Mouse (Mus musculus) stomach, embryonic 15.5 days (tissue): ENCODE data around the gene Rexo2. TPM values are rescaled to one million over a fixed set of nuclear protein-coding genes. Genes with fewer than 3 reads are reported as not detected.
"Not testable (repeated sequence)": the region's sequence is repeated elsewhere in the genome, so short reads cannot be mapped to it uniquely, and the experiment has no call there.

Experiments
- ATAC-seq: fragments of 200-750 bp; cut with Nextera tagmentation; 2 replicates; pipeline ENCODE4 v1.8.0; 2017; ENCODE audit warnings: low read depth, moderate number of reproducible peaks, moderate TSS enrichment; ENCODE audit not compliant: insufficient read depth, low FRiP score
- H3K27ac ChIP-seq: fragments of 300-500 bp; sonication (generic); 2 replicates; pipeline ENCODE4 v1.5.1; 2015; ENCODE audit warnings: mild to moderate bottlenecking, inconsistent platforms
- H3K27me3 ChIP-seq: fragments of 300-500 bp; sonication (generic); replicated peaks from 2 replicates; pipeline ENCODE4 v1.6.1; 2015; ENCODE audit warnings: inconsistent platforms
- H3K36me3 ChIP-seq: fragments of 300-500 bp; sonication (generic); 2 replicates; pipeline ENCODE4 v1.6.1; 2015; ENCODE audit warnings: inconsistent platforms
- H3K4me1 ChIP-seq: fragments of 300-500 bp; sonication (generic); 2 replicates; pipeline ENCODE4 v1.6.1; 2015; ENCODE audit warnings: inconsistent platforms
- H3K4me2 ChIP-seq: fragments of 300-500 bp; sonication (generic); 2 replicates; pipeline ENCODE4 v1.6.1; 2015; ENCODE audit warnings: mild to moderate bottlenecking, inconsistent platforms
- H3K4me3 ChIP-seq: fragments of 300-500 bp; sonication (generic); replicated peaks from 2 replicates; pipeline ENCODE4 v1.5.1; 2015; ENCODE audit warnings: inconsistent platforms
- H3K9ac ChIP-seq: fragments of 300-500 bp; sonication (generic); 2 replicates; pipeline ENCODE4 v1.6.1; 2015; ENCODE audit warnings: inconsistent platforms
- H3K9me3 ChIP-seq: fragments of 300-500 bp; sonication (generic); 2 replicates; pipeline ENCODE4 v1.6.1; 2016; ENCODE audit warnings: inconsistent platforms
- WGBS: fragments of 180-500 bp; shearing (Covaris S2); methylation state at CpG from one replicate; pipeline ENCODE4 v1.1.7; 2015; 5-methylcytosine and 5-hydroxymethylcytosine counted together
- polyA plus RNA-seq: library from polyadenylated mRNA; unstranded; fragments of >200 nt; fragmentation: Nextera tagmentation; extraction: Ambion mirVana; gene quantifications from 2 replicates; pipeline ENCODE4 v1.2.1, GENCODE M21; 2015

Gene Rexo2
- polyA plus RNA-seq, 1 experiment from 2014 or later = 140 TPM

- peak; percentile 20; the same call in 1 of the 2 replicates for ATAC-seq
- peak overlapping the region; percentile 89 for H3K27ac ChIP-seq
- peak overlapping the region; percentile 74 for H3K4me3 ChIP-seq
- H3K36me3 ChIP-seq = peaks cover 19% of the 10 kb centered on the region
- H3K4me1 ChIP-seq = peaks cover 10% of the 10 kb centered on the region
- peak overlapping the region; percentile 77 for H3K9ac ChIP-seq
- WGBS = 3% methylated on average over 34 of the region's 34 CpGs
- peak overlapping the region; percentile 77 for H3K4me2 ChIP-seq
- H3K9me3 ChIP-seq = no peaks in the 10 kb centered on the region
- no peaks in the 10 kb centered on the region for H3K27me3 ChIP-seq
Measured at GRCm38 (mm10) chr9:48495548-48495932, 15.1 kb upstream of the Rexo2 start.

GRCm38 (mm10) chr9:48494817-48495547 is 14.6 kb upstream of the Rexo2 start, which contains the start of the genes Rbm7 and Gm5617:
Gene Rbm7 (minus strand): TSS chr9:48495299.
Gene Gm5617 (plus strand): TSS chr9:48495442.
- peak within 1 kb of the TSS; percentile 89 for H3K27ac ChIP-seq
- H3K4me3 ChIP-seq = peak within 1 kb of the TSS; percentile 74
- ATAC-seq = peak; percentile 100
- no peaks in the 10 kb centered on the region for H3K27me3 ChIP-seq
- peaks cover 10% of the 10 kb centered on the region for H3K4me1 ChIP-seq
- no peaks in the 10 kb centered on the region for H3K9me3 ChIP-seq
- under 1% methylated on average over 72 of the region's 72 CpGs for WGBS
- peaks cover 23% of the 10 kb centered on the region for H3K36me3 ChIP-seq
- H3K4me2 ChIP-seq = peak within 1 kb of the TSS; percentile 77
- peak within 1 kb of the TSS; percentile 77 for H3K9ac ChIP-seq

- Histone ChIP-seq H3K9me3 (no peaks in the 10 kb centered on the region), H3K4me2 (peak overlapping the region; percentile 73), H3K4me1 (peaks cover 4% of the 10 kb centered on the region; the same call in 1 of the 2 replicates), H3K27me3 (no peaks in the 10 kb centered on the region), H3K9ac (no peak overlapping the region), H3K4me3 (peak overlapping the region; percentile 78), H3K27ac (no peak overlapping the region), H3K36me3 (peaks cover 3% of the 10 kb centered on the region; the same call in 1 of the 2 replicates)
- 27% methylated on average over 20 of the region's 20 CpGs for WGBS
- no peak for ATAC-seq
Measured at GRCm38 (mm10) chr9:48481214-48482134, 1.1 kb upstream of the Rexo2 start.

GRCm38 (mm10) chr9:48479838-48480410 is 499 bp downstream of the Rexo2 start:
- peak overlapping the region; percentile 78 for H3K4me3 ChIP-seq
- H3K27ac ChIP-seq = no peak overlapping the region
- no peaks in the 10 kb centered on the region for H3K9me3 ChIP-seq
- peaks cover 4% of the 10 kb centered on the region; the same call in 1 of the 2 replicates for H3K4me1 ChIP-seq
- WGBS = 7% methylated on average over 25 of the region's 25 CpGs
- no peaks in the 10 kb centered on the region for H3K27me3 ChIP-seq
- ATAC-seq = peak; percentile 59; the same call in 1 of the 2 replicates
- 0 out of 2 replicates have a peak, but pooled peaks cover under 1% of the 10 kb centered on the region for H3K36me3 ChIP-seq
- peak overlapping the region; percentile 73 for H3K4me2 ChIP-seq
- H3K9ac ChIP-seq = peak overlapping the region; percentile 52

GRCm38 (mm10) chr9:48478808-48479207 is 1.6 kb downstream of the Rexo2 start:
- no peak overlapping the region; the same call in 1 of the 2 replicates for H3K4me2 ChIP-seq
- no peaks in the 10 kb centered on the region for H3K27me3 ChIP-seq
- H3K27ac ChIP-seq = no peak overlapping the region
- no peak overlapping the region for H3K9ac ChIP-seq
- ATAC-seq = no peak
- H3K36me3 ChIP-seq = 0 out of 2 replicates have a peak, but pooled peaks cover 6% of the 10 kb centered on the region
- 87% methylated on average over 4 of the region's 4 CpGs for WGBS
- H3K4me3 ChIP-seq = no peak overlapping the region
- H3K9me3 ChIP-seq = no peaks in the 10 kb centered on the region
- peaks cover 4% of the 10 kb centered on the region; the same call in 1 of the 2 replicates for H3K4me1 ChIP-seq

- no peak overlapping the region for H3K9ac ChIP-seq
- H3K4me1 ChIP-seq = peaks cover 4% of the 10 kb centered on the region; the same call in 1 of the 2 replicates
- no peak overlapping the region for H3K27ac ChIP-seq
- 85% methylated on average over 10 of the region's 10 CpGs for WGBS
- ATAC-seq = no peak
- H3K4me2 ChIP-seq = no peak overlapping the region
- no peak overlapping the region for H3K4me3 ChIP-seq
- H3K36me3 ChIP-seq = peaks cover 9% of the 10 kb centered on the region
- H3K27me3 ChIP-seq = no peaks in the 10 kb centered on the region
- H3K9me3 ChIP-seq = no peaks in the 10 kb centered on the region
Measured at GRCm38 (mm10) chr9:48476236-48477165, 3.9 kb downstream of the Rexo2 start.

- Histone ChIP-seq H3K9me3 (no peaks in the 10 kb centered on the region), H3K27ac (no peak overlapping the region), H3K4me3 (no peak overlapping the region), H3K9ac (no peak overlapping the region), H3K36me3 (peaks cover 9% of the 10 kb centered on the region), H3K4me2 (no peak overlapping the region), H3K27me3 (no peaks in the 10 kb centered on the region), H3K4me1 (no peaks in the 10 kb centered on the region)
- WGBS = 93% methylated on average over 9 of the region's 9 CpGs
- no peak for ATAC-seq
Measured at GRCm38 (mm10) chr9:48474367-48474766, 6.1 kb downstream of the Rexo2 start.

GRCm38 (mm10) chr9:48473131-48473530 is 7.3 kb downstream of the Rexo2 start:
- no peak overlapping the region for H3K9ac ChIP-seq
- no peaks in the 10 kb centered on the region for H3K27me3 ChIP-seq
- WGBS = 90% methylated on average over 12 of the region's 12 CpGs
- H3K4me1 ChIP-seq = no peaks in the 10 kb centered on the region
- H3K27ac ChIP-seq = no peak overlapping the region
- no peak overlapping the region for H3K4me2 ChIP-seq
- no peak overlapping the region for H3K4me3 ChIP-seq
- no peaks in the 10 kb centered on the region for H3K9me3 ChIP-seq
- H3K36me3 ChIP-seq = peaks cover 9% of the 10 kb centered on the region
- ATAC-seq = no peak

GRCm38 (mm10) chr9:48472441-48473025 is 7.9 kb downstream of the Rexo2 start:
- H3K36me3 ChIP-seq = peaks cover 11% of the 10 kb centered on the region
- no peaks in the 10 kb centered on the region for H3K27me3 ChIP-seq
- 85% methylated on average over 15 of the region's 15 CpGs for WGBS
- no peak for ATAC-seq
- no peak overlapping the region for H3K4me3 ChIP-seq
- no peak overlapping the region for H3K4me2 ChIP-seq
- no peaks in the 10 kb centered on the region for H3K9me3 ChIP-seq
- H3K9ac ChIP-seq = no peak overlapping the region
- no peaks in the 10 kb centered on the region for H3K4me1 ChIP-seq
- no peak overlapping the region for H3K27ac ChIP-seq

GRCm38 (mm10) chr9:48467471-48467870 is 13.0 kb downstream of the Rexo2 start:
- not testable (repeated sequence) for H3K4me1 ChIP-seq, H3K9ac ChIP-seq, H3K27me3 ChIP-seq, ATAC-seq, H3K4me3 ChIP-seq, H3K4me2 ChIP-seq, H3K27ac ChIP-seq, H3K9me3 ChIP-seq, H3K36me3 ChIP-seq
- WGBS = 99% methylated on average over 5 of the region's 5 CpGs
